Mouse (Mus musculus): ENCODE results near the gene Myh7b.

Gene Myh7b

DNA sequence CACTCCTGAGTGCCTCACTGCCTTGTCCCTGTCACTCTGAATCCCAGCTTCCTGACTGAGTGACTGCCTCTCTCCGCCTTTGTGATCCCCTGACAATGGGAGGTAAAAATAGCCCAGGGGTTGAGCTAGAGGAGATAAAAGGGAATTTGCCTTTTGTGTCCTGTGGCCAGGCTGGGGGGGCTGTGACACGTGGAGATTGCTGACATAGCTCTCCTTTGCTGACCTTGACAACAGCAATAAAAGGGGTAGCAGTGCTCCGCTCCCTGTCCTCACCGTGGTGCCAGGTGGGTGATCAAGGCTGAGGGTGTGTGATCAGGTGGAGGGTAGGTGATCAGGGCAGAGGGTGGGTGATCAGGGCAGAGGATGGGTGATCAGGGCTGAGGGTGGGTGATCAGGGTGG, at the start of gene Myh7b:
Myh7b (plus strand) TSS at position 235 of the 400 bp plus-strand sequence.
- DNase-seq = no peak

DNA sequence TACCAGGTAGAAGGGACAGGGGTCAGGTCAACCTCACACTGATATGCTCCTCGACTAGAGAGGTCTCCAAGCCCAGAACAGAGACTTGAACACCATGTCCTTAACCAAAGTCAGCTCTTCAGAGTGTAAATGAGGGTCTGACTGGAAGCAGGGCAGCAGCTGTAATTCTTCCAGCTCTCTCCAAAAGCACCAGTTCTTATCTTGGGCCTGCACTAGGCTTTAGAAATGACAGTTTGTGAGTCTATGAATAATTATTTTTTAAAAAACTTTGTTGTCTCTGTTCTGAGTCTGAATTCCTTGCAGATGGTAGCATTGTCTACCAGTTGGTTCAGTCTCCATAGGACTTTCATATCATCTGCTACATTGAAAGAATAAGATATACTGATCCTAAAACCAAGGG, 48.8 kb upstream of the Myh7b start:
- DNase-seq = no peak

DNA sequence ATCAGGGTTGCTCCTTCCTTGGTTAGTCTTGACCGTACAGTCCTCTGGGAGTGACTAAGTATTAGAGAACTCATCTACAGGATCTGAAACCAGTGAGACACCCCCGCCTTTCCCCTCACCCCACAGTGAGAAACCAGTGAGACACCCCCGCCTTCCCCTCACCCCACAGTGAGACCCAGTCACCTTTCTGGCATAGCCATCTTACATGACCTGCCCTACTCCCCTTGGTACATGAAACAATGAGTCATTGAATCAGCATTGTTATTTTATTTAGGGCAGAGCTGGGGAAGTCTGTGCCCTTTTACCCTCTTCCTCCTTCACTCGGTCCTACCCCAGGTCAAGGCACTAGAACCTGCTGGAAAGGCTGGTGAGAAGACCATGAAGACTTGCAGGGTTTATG, 48.1 kb upstream of the Myh7b start:
- DNase-seq = no peak

DNA sequence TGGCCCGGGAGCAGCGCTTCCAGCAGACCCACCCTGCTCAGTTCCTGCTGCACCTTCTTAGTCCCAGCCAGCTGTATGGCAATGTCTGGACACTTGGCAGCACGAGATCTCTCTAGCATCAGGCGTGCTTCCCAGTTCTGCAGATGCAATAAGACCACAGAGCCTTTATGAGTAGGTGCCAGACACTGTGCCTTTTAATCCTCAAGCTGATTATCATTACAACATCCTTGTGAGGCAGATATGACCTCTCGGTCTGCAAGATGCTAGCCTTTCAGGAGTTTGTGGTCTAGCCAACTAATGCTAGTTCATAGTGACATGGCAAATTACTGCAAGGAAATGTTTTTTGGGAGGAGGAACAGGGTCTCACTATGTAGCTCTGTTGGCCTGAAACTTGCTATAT, 43.3 kb upstream of the Myh7b start:
- no peak for DNase-seq

DNA sequence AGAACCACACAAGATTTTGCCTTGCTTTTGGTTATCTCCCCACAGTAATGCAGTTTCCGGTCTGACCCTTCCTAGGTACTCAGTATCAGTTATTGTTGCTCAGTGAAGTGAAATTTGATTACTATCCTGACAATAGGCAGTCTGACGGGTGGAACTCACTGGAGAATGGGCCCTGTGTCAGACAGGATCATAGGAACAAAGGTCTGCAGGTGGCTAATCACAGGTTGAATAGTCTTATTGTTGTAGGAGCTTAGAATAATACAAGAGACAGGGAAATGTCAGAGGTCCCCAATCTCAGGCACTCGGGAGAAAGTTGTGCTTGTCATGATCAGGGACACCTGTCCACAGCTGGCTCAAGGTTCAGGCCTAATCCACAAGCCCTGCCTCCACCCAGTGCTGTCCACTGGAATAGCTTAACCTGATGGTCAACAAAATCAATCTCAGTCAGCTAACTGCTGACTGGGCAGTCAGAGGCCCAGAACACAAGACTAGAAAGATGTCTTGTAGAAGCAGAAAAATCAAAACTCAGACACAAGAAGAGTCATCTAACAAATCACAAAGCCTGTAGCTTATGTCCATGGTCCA, 41.7 kb upstream of the Myh7b start:
- no peak for DNase-seq

DNA sequence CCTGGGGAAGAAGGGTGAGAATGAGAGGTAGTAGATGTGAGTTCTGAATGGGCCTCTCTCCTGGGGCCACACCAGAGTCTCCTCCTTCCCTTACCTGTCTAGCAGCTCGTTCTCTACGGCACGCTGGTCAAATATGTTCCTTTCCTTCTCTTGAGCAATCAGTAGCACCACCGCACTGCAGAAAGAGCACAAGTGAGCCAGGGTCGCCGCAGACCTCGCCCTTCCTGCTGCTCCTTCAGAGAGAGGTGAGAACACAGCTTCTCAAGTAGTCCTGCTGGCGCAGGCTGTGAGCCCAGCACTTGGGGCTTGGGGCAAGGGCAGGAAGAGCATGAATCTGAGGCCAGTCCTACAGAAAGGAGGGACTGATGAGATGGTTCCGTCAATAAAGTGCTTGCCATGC, 38.0 kb upstream of the Myh7b start:
- DNase-seq = no peak

DNA sequence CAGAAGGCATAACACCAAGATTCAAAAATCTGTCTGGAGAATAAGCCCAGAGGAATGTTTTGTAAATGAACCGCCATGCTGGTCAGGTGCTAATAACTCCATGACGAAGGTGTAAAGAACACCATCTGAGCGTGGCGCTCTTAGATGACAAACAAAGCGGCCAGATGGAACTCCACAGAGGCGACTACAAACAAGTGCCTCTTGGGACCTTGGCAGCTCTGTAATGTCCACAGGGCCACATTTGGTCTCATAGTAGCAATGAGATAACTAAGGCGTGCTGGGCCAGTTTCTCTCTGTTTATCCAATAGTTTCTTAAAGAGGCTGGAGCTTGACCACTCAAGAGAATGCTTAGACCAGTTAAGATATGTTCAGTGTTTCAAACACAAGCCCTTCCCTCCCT, 37.0 kb upstream of the Myh7b start:
- DNase-seq = no peak

DNA sequence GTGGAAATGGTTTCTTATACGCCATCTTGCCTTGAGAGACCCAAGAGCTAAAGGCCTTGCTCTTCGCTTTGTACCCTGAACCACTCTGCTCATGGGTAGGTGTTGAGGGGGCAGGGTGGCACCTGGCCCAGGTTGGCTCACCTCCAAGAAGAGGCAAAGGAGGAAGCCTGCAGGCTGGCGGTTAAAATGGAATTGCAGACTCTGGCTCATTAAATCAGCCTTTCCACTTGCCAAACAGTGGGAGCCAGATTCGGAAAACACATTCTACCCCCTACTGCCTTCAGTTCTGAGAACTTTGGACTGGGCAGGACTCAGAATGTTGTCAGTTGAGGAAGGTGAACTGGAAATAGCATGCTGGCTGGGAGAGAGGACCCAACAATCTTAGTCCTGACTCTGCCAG, 36.3 kb upstream of the Myh7b start:
- DNase-seq = peak; percentile 94 to 95

DNA sequence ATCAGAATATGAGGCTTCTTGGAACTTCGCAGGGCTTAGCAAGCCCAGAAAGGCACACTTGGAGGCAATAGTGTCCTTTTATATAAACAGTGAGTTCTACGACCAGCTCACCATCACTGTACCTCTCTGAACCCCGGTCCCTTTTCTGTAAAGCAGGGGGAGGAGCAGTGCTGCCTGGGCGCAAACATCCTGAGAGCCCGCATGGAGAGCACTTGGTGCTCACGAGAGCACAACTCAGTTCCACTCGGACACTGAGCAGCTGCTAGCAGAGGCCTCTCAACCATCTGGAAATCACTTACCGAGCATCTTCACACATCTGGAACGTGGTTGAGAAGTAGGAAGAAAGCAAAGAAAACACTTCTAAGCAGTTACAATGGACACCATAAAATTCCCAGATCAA, 34.4 kb upstream of the Myh7b start:
- DNase-seq = no peak

DNA sequence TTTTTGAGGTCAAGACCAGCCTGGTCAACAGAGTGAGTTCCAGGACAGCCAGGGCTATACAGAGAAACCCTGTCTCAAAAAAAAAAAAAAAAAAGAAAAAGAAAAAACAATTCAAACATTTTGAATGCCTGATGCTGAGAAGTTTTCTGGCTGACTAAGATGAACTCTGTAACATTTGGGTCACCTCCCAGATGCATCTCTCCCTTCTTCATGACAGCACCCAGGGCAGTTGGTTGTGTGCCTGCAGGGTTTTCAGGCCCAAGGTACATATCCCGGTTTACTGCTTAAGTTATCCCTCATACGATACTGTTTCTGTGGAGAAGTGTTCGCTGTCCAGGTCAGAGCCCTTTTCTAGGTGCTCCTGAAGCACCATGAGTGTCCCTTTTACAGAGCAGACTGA, 30.7 kb upstream of the Myh7b start:
- DNase-seq = no peak

DNA sequence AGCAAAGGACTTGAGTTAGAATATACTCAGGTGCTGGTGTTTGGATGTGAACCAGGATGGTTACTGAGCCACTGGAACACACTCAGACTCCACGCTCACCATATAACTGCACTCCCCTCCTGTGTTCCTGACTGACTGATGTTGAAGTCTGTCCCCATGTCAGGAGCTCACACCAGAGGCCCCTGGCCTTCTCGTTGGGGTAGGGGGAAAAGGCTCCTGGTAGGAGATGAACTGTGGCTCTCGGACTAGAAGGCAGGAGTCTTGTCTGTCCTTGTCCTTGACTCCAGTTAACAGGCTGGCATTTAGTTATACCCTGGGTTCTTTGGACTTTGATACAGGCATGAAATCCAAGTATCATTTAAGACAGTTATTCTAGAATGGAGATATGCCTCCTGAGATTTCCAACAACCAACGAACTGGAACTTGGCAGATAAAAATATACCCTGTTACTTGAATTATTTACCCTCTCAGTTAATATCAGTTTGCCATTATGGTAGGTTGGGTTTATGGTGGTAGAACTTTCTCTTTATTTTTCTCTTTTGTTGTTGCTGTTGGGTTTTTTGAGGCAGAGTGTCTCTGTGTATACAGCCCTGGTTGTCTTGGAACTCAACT, 28.5 kb upstream of the Myh7b start:
- DNase-seq = no peak

DNA sequence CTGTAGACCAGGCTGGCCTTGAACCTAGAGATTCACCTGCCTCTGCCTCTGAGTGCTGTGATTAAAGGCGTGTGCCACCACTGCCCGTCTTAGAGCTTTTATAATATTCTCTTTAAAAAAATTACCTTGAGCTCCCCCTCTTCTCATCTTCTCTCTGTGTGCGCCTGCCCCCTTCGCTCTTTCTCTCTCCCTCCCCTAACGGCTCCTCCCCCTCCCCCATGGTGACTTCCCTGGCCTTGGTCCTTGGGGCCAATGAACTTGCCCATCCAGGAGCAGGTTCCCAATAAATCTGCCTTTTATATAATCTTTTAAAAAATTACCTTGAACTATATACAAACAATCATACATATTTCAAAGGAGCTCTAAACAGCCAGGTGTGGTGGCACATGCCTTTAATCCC, 28.0 kb upstream of the Myh7b start:
- DNase-seq = no peak

DNA sequence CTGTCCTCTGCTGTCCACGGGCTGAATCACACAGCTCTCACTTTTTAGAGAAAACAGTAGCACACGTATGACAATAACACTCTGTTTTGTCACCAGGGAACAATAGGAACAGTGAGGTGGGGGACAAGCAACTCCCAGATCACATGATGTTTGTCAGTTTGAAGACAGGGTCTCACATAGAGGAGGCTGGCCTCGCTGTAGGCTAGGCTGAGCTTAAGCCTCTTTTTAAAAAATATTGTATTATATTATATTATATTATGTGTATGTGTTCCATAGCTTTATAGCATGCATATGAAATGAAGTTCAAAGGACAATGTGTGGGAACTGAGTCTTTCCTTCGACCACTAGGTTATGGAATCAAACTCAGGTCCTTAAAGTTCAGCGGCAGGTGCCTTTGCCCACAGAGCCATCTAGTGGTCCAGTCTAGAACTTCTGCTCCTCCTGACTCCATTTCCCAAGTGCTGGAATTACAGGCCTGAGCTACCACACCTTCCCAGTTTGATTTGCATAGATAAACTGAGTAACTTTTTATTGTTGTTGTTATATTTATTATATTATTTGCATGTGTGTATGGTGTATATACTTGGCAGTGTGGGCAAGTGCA, 27.0 kb upstream of the Myh7b start:
- DNase-seq = peak; percentile 84 to 88

DNA sequence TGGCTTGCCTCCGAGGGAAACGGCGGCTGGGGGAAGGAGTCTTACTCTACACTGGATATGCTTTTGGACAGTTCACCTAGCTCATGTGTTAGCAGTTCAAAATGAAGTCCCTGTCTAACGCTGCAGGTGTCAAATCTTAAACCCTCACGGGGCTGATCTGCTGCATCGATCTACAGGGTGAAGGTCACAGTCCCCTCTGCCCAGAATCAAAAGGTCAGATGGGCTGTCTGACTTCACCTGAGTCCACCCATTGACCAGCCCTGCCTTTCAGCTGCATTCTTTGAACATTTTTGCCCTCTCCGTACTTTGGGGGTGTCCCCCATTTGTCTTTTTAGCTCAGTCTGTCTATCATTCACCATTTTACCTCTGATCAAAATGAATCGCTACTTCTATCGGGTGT, 25.9 kb upstream of the Myh7b start:
- DNase-seq = no peak

DNA sequence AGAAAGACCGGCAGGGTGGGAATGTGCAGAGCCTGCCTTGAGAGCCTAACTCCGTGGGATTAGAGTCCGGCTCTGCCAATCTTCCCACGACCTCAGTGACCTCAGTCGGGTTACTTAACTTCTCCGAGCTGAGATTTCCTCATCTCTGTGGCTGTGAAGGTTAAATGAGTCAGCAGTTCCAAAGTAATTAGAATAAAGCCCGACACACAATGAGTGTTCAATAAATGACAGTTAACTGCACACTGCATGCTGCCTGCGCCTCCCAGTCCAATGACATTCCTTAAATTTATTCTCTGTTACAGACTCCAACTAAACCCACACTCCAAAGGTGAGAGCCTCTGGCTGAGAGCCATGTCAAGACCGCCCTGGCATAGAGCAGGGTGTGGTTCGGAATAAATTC, 25.5 kb upstream of the Myh7b start:
- no peak for DNase-seq

DNA sequence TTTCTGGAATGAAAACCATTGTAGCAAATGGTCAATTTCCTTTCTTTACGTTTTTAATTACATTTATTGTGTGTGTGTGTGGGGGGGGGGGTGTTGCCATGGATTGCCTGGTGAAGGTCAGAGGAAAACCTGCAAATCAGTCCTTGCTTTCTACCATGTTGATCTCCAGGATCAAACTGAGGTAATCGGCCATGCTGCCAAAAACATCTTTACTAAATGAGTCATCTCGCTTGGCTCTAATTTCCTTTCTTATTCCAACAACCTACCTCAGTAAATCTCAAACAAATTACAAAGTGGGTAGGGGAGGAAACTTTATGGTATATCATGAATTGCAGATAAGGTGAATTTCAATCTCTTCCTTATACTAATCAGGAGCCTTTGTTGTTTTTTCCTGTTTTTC, 22.9 kb upstream of the Myh7b start:
- no peak for DNase-seq

DNA sequence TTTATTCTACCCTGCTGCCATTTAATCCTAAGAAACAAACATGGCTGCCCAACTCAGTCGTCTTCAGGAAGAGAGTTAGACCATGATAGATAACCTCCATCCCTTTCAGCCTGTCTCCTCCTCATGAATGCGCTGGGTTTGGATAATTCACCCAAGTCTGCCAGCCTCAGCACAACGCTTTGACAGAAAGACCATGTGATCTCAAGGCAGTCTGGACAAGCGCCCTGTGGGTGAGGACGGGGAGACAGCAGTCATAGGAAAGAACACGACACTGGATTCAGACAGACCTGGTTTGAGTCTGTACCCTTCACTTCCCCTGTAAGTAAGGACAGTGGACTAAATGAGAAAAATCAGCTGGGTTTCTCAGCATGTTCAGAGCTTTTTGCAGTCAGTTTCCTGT, 21.5 kb upstream of the Myh7b start:
- no peak for DNase-seq

DNA sequence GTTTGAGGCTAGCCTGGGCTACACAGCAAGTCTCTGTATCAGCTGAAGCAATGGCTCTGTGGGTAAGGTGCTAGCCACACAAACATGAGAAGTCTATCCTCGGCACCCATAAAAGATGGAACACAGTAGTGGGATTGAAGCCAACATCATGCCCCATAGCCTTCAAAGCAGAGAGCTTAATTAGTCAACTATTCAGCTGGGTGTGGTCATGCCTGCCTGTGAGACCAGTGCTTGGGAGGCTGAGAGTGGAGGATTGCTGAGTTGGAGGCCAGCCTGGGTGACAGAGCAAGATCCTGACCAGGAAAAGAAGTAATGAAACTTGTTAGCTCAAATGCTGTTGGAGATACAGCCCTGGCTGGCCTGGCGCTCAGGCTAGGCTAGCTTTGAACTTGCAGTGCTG, 20.1 kb upstream of the Myh7b start:
- DNase-seq = no peak

DNA sequence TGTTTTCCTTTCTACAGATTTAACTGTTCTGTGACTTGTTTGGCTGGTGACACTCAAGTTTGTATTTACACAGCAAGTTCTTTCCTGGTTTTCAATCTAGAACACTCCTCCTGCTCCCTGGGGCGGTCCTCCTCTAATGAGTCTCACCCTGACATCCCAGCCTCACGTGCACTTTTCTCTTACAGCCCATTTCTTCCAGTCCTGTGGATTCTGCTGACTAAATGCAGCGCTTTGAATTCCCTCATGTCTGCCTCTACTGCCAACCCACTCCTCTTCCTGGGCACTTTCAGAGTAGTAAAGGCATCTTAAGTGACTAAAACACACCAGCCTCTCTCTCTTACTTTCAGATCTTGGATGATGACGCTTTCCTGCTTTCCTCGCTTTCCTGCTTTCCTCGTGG, 19.3 kb upstream of the Myh7b start:
- no peak for DNase-seq

DNA sequence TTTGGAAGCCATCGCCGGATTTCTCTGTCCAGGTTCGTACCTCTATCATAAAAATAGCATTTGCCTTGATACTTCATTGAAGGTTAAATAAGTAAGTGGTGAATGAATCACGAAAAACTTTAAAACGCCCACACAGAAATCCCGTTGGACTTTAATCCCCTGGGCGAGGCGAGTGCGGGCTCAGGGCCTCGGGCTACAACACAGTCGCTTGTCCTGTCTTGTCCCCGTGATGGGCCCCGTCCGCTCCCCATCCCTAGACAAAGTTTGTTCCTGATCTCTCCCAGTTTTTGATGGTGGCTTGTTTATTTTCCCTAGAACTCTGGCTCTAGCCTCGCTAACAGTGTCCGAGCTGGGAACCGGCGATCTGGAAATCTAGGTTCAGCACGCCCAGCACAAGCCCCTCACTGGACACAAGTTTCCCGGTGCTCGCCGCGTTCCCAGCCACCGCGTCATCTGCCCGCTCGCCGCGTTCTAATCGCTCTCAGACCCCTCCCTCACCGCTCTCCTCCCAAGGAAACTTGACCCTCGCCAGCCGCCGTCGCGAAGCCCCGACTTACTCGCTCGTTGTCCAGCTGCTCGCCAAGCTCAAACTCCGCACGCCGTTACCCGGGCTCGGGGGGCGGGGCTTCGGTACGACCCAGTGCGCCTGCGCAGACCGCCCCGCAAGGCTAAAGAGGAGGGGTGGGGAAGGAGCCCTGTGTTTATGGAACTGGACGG, 18.7 kb upstream of the Myh7b start, which contains the start of gene Gss:
Gss (minus strand) TSS at position 674 of the 717 bp plus-strand sequence.
- DNase-seq = peak; percentile 100

DNA sequence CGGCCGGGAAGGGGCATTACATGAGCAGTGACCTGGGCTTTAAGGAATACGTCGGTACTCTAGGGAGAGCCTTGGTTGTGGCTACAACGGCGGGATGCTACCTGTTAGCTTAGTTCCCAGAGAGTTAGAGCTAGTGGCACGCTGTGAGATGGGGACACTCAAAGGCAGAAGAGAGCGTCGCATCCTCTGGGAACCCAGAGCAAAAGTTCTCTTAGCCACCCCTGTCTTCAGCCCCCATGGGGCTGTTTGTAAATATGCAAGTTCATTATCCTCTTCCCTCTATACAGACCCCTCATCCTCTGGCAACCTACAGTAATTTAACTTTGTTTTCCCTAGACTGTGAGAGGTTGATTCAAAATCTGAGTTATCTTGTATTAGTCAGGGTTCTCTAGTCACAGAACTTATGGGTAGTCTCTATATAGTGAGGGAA, 18.1 kb upstream of the Myh7b start:
- no peak for DNase-seq

DNA sequence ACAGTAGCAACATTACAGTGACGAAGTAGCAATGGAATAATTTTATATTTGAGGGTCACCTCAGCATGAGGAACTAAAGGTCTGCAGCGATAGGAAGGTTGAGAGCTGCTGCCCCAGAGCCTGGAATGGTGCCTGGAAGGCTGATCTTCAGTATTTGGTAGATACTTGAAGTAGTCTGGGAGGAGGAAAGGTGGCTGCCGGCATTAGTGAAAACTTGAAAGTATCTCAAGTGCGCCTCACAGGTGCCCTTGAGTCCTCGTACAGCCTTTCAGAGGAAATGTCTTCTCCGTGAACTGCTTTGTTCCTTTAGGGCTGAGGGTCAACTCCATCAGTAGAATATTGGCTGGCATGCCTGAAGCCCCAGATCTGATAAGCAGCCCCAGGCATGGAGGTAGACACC, 15.5 kb upstream of the Myh7b start:
- DNase-seq = no peak

DNA sequence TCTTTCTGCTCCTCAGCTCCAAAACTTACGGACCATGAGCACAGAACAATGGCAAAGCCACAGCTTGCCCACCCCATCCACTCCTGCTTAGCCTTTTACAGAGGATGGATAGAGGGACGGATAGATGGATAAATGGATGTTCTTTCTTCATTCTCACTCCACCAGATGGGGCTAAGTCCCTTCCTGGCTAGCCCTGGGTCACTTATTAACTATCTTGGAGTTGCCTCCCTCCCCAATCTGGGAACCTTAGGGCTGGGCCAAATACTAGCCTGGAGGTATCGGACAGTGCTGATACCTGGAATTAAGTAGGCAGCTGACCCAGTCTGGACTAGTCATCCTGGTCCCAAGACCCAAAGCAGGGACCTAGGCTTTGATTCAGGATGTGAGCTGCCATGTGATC, 7.3 kb upstream of the Myh7b start:
- no peak for DNase-seq
